Comparison of ENCODE assay signal across 8 mouse cellular contexts in genomic region chr11:78344890-78345715, GRCm38 (mm10). TPM values are rescaled to one million over a fixed set of nuclear protein-coding genes. Genes with fewer than 3 reads are reported as not detected.
A peak's percentile ranks its signal among the peaks of the same experiment; 100 is the strongest.
DNase-seq lines count a peak whose midpoint lies in the region; ATAC-seq lines count a peak whose summit lies in the region.

No protein-coding gene starts in this region.

- H3K27me3 ChIP-seq in heart, embryonic 15.5 days = no peaks in the 10 kb centered on the region
- no peaks in the 10 kb centered on the region for H3K27me3 ChIP-seq in limb, embryonic 10.5 days (ENCODE audit: low read depth, poor library complexity, severe bottlenecking)
- no peaks in the 10 kb centered on the region for H3K27me3 ChIP-seq in midbrain, embryonic 12.5 days

- WGBS in heart, embryonic 15.5 days = 25% methylated on average over 8 of the region's 8 CpGs
- WGBS in limb, embryonic 10.5 days = 70% methylated on average over 8 of the region's 8 CpGs
- WGBS in midbrain, embryonic 12.5 days = 63% methylated on average over 8 of the region's 8 CpGs

- ATAC-seq in erythroblast, adult 5-6 weeks (replicated peaks; ENCODE audit: low FRiP score, poor library complexity, severe bottlenecking) = peak; percentile 22; the same call in 1 of the 2 replicates
- ATAC-seq in heart, embryonic 15.5 days (replicated peaks; ENCODE audit: insufficient number of reproducible peaks, insufficient read depth, low FRiP score, low read depth) = 0 out of 2 replicates have a peak, but pooled peaks have one; percentile 25
- no peak for ATAC-seq in midbrain, embryonic 12.5 days (ENCODE audit: low FRiP score, low read depth)

- intact Hi-C loops in left cerebral cortex, postnatal 25 days (cut with DNase I) = loop anchor here (5.0 kb wide), 1 partner anchor 83 kb away; the partner anchor contains the start of gene 2610507B11Rik

- H3K4me2 ChIP-seq in heart, embryonic 15.5 days = peak overlapping the region; percentile 93
- H3K4me2 ChIP-seq in midbrain, embryonic 12.5 days (replicated peaks) = peak overlapping the region; percentile 72

- H3K9ac ChIP-seq in heart, embryonic 15.5 days = 0 out of 2 replicates have a peak overlapping the region, but pooled peaks have one; percentile 0
- H3K9ac ChIP-seq in midbrain, embryonic 12.5 days (replicated peaks) = peak overlapping the region; percentile 43

- peak; percentile 38 to 44 for DNase-seq in spleen, postnatal 10 days (ENCODE audit: low spot score in 2 of 2)
- no peak for DNase-seq in spleen, adult 12 weeks (ENCODE audit: low spot score)
- no peak for DNase-seq in limb, embryonic 10.5 days (ENCODE audit: low spot score)
- no peak for DNase-seq in layer of hippocampus, postnatal 36 days
- no peak for DNase-seq in left cerebral cortex, postnatal 25 days (ENCODE audit: low spot score in 2 of 2)

- no peaks in the 10 kb centered on the region for H3K9me3 ChIP-seq in heart, embryonic 15.5 days (replicated peaks)
- no peaks in the 10 kb centered on the region for H3K9me3 ChIP-seq in limb, embryonic 10.5 days (replicated peaks)
- no peaks in the 10 kb centered on the region for H3K9me3 ChIP-seq in midbrain, embryonic 12.5 days

- peak overlapping the region; percentile 88 for H3K4me3 ChIP-seq in heart, embryonic 15.5 days
- peak overlapping the region; percentile 24; the same call in 1 of the 2 replicates for H3K4me3 ChIP-seq in limb, embryonic 10.5 days
- H3K4me3 ChIP-seq in midbrain, embryonic 12.5 days = 0 out of 2 replicates have a peak overlapping the region, but pooled peaks have one; percentile 10

- peaks cover 54% of the 10 kb centered on the region for H3K4me1 ChIP-seq in heart, embryonic 15.5 days (replicated peaks)
- H3K4me1 ChIP-seq in limb, embryonic 10.5 days = peaks cover 47% of the 10 kb centered on the region
- H3K4me1 ChIP-seq in midbrain, embryonic 12.5 days = peaks cover 32% of the 10 kb centered on the region

- H3K36me3 ChIP-seq in heart, embryonic 15.5 days = peaks cover 10% of the 10 kb centered on the region; the same call in 1 of the 2 replicates
- peaks cover 59% of the 10 kb centered on the region for H3K36me3 ChIP-seq in limb, embryonic 10.5 days
- peaks cover 32% of the 10 kb centered on the region for H3K36me3 ChIP-seq in midbrain, embryonic 12.5 days

- H3K27ac ChIP-seq in heart, embryonic 15.5 days = peak overlapping the region; percentile 85
- H3K27ac ChIP-seq in limb, embryonic 10.5 days = peak overlapping the region; percentile 37; the same call in 1 of the 2 replicates
- no peak overlapping the region for H3K27ac ChIP-seq in midbrain, embryonic 12.5 days (replicated peaks)

RNA-seq across cellular contexts. Expression of gene Unc119, which starts 1.8 kb away (rescaled TPM):
- 17.1 and 20.9 TPM in 2 replicates for total RNA-seq in erythroblast, adult 5-6 weeks (2015; ENCODE audit: low replicate concordance)
- 9.6 and 15.0 TPM in 2 replicates for total RNA-seq in erythroblast, adult 5-6 weeks (2017; ENCODE audit: low replicate concordance)
- polyA plus RNA-seq in heart, embryonic 15.5 days (2015; fragmentation: Nextera tagmentation; extraction: Ambion mirVana) = 31.0 and 43.3 TPM in 2 replicates
- polyA plus RNA-seq in limb, embryonic 10.5 days (2016; fragmentation: Nextera tagmentation; extraction: Ambion mirVana) = 77.9 and 83.0 TPM in 2 replicates
- polyA plus RNA-seq in midbrain, embryonic 12.5 days (2016; fragmentation: Nextera tagmentation; extraction: Ambion mirVana) = 80.0 and 80.6 TPM in 2 replicates
- 10 to 100 TPM; 31.6 to 36.4 TPM for total RNA-seq in layer of hippocampus, postnatal 36 days (2021)
- 10 to 100 TPM; 27.9 to 30.2 TPM for total RNA-seq in left cerebral cortex, postnatal 25 days (2021)

RNA-seq across cellular contexts. Expression of gene Pigs, which starts 16.9 kb away (rescaled TPM):
- 3.3 and 10.0 TPM in 2 replicates for total RNA-seq in erythroblast, adult 5-6 weeks (2015; ENCODE audit: low replicate concordance)
- total RNA-seq in erythroblast, adult 5-6 weeks (2017; ENCODE audit: low replicate concordance) = 2.5 and 3.6 TPM in 2 replicates
- 46.1 and 62.4 TPM in 2 replicates for polyA plus RNA-seq in heart, embryonic 15.5 days (2015; fragmentation: Nextera tagmentation; extraction: Ambion mirVana)
- polyA plus RNA-seq in limb, embryonic 10.5 days (2016; fragmentation: Nextera tagmentation; extraction: Ambion mirVana) = 80.3 and 83.6 TPM in 2 replicates
- polyA plus RNA-seq in midbrain, embryonic 12.5 days (2016; fragmentation: Nextera tagmentation; extraction: Ambion mirVana) = 59.9 and 67.2 TPM in 2 replicates
- total RNA-seq in layer of hippocampus, postnatal 36 days (2021) = 10 to 100 TPM; 57.9 to 59.0 TPM
- 10 to 100 TPM; 67.0 to 67.7 TPM for total RNA-seq in left cerebral cortex, postnatal 25 days (2021)

RNA-seq across cellular contexts. Expression of gene Aldoc, which starts 22.3 kb away (rescaled TPM):
- not detected in 2 replicates for total RNA-seq in erythroblast, adult 5-6 weeks (2015; ENCODE audit: low replicate concordance)
- 0.28 TPM in 1 of 2 replicates, not detected in the other for total RNA-seq in erythroblast, adult 5-6 weeks (2017; ENCODE audit: low replicate concordance)
- polyA plus RNA-seq in heart, embryonic 15.5 days (2015; fragmentation: Nextera tagmentation; extraction: Ambion mirVana) = 20.6 and 28.6 TPM in 2 replicates
- polyA plus RNA-seq in limb, embryonic 10.5 days (2016; fragmentation: Nextera tagmentation; extraction: Ambion mirVana) = 2.0 and 4.3 TPM in 2 replicates
- 1.8 and 4.6 TPM in 2 replicates for polyA plus RNA-seq in midbrain, embryonic 12.5 days (2016; fragmentation: Nextera tagmentation; extraction: Ambion mirVana)
- 100 to 1,000 TPM; 781 to 864 TPM for total RNA-seq in layer of hippocampus, postnatal 36 days (2021)
- 100 to 1,000 TPM; 771 to 821 TPM for total RNA-seq in left cerebral cortex, postnatal 25 days (2021)

RNA-seq across cellular contexts. Expression of gene Foxn1, which starts 41.3 kb away (rescaled TPM):
- not detected in 2 replicates for total RNA-seq in erythroblast, adult 5-6 weeks (2015; ENCODE audit: low replicate concordance)
- total RNA-seq in erythroblast, adult 5-6 weeks (2017; ENCODE audit: low replicate concordance) = not detected in 2 replicates
- polyA plus RNA-seq in heart, embryonic 15.5 days (2015; fragmentation: Nextera tagmentation; extraction: Ambion mirVana) = 0.78 and 8.9 TPM in 2 replicates
- 0.06 TPM in 1 of 2 replicates, not detected in the other for polyA plus RNA-seq in limb, embryonic 10.5 days (2016; fragmentation: Nextera tagmentation; extraction: Ambion mirVana)
- not detected in 2 replicates for polyA plus RNA-seq in midbrain, embryonic 12.5 days (2016; fragmentation: Nextera tagmentation; extraction: Ambion mirVana)
- not detected for total RNA-seq in layer of hippocampus, postnatal 36 days (2021)
- total RNA-seq in left cerebral cortex, postnatal 25 days (2021) = under 1 TPM in 1 of 2 experiments, not detected in 1; 0.09 TPM

RNA-seq across cellular contexts. Expression of gene Spag5, which starts 43.8 kb away (rescaled TPM):
- total RNA-seq in erythroblast, adult 5-6 weeks (2015; ENCODE audit: low replicate concordance) = 12.3 and 20.3 TPM in 2 replicates
- total RNA-seq in erythroblast, adult 5-6 weeks (2017; ENCODE audit: low replicate concordance) = 40.4 and 60.1 TPM in 2 replicates
- polyA plus RNA-seq in heart, embryonic 15.5 days (2015; fragmentation: Nextera tagmentation; extraction: Ambion mirVana) = 21.6 and 30.9 TPM in 2 replicates
- 72.8 and 84.8 TPM in 2 replicates for polyA plus RNA-seq in limb, embryonic 10.5 days (2016; fragmentation: Nextera tagmentation; extraction: Ambion mirVana)
- polyA plus RNA-seq in midbrain, embryonic 12.5 days (2016; fragmentation: Nextera tagmentation; extraction: Ambion mirVana) = 47.6 and 51.8 TPM in 2 replicates
- total RNA-seq in layer of hippocampus, postnatal 36 days (2021) = 10 to 100 TPM in 1 of 2 experiments, 1 to 10 TPM in 1; 6.9 to 10.1 TPM
- total RNA-seq in left cerebral cortex, postnatal 25 days (2021) = 1 to 10 TPM; 8.0 to 8.9 TPM

Comparison
In these comparisons a context has a peak if more than half of its experiments do, and no peak if none do; other contexts are left out.
1. DNase-seq: peak in spleen, postnatal 10 days (2 of 2); none in spleen, adult 12 weeks (single experiment), limb, embryonic 10.5 days (single experiment), layer of hippocampus, postnatal 36 days (0 of 2) and left cerebral cortex, postnatal 25 days (0 of 2).
2. H3K4me3 ChIP-seq: peak in every context shown above with its lines; median percentile 88 in heart, embryonic 15.5 days; 24 in limb, embryonic 10.5 days; 10 in midbrain, embryonic 12.5 days.
3. RNA of gene Pigs, which starts 16.9 kb away (total RNA-seq): 67.0 to 67.7 TPM in left cerebral cortex, postnatal 25 days and 57.9 to 59.0 TPM in layer of hippocampus, postnatal 36 days; 2.5 to 10.0 TPM in erythroblast, adult 5-6 weeks; every median in the first group is over 4 times any median in the second.
4. RNA of gene Aldoc, which starts 22.3 kb away (total RNA-seq): 781 to 864 TPM in layer of hippocampus, postnatal 36 days and 771 to 821 TPM in left cerebral cortex, postnatal 25 days; 0.28 TPM in erythroblast, adult 5-6 weeks; every median in the first group is over 100 times any median in the second.